Mouse (Mus musculus) G1E (cell line): ENCODE results near the gene Rasl12. TPM values are rescaled to one million over a fixed set of nuclear protein-coding genes. Genes with fewer than 3 reads are reported as not detected.
A peak's percentile ranks its signal among the peaks of the same experiment; 100 is the strongest.

Experiments
- ATAC-seq: 2 replicates; pipeline ENCODE4 v1.8.0; 2016; ENCODE audit warnings: mild to moderate bottlenecking; ENCODE audit not compliant: insufficient number of reproducible peaks, poor library complexity, low FRiP score, severe bottlenecking; ENCODE audit errors: extremely low read depth
- DNase-seq: peaks from one replicate; pipeline ENCODE4 v3.0.0; 2012; ENCODE audit warnings: low spot score
- H3K27me3 ChIP-seq: 2 replicates; pipeline ENCODE4 v1.6.1; 2012; ENCODE audit warnings: mild to moderate bottlenecking, low read length, inconsistent platforms; ENCODE audit not compliant: insufficient read depth
- H3K36me3 ChIP-seq: replicated peaks from 2 replicates; pipeline ENCODE3; 2012; ENCODE audit warnings: mild to moderate bottlenecking, inconsistent platforms
- H3K4me1 ChIP-seq: 2 replicates; pipeline ENCODE4 v1.6.1; 2012; ENCODE audit warnings: low read depth, low read length, inconsistent platforms, mixed read lengths; ENCODE audit not compliant: insufficient read depth
- H3K4me3 ChIP-seq: 2 replicates; pipeline ENCODE4 v1.5.1; 2012; ENCODE audit warnings: low read depth, mild to moderate bottlenecking, inconsistent platforms, low read length, moderate library complexity, mixed read lengths
- H3K9me3 ChIP-seq: replicated peaks from 2 replicates; pipeline ENCODE4 v1.6.1; 2012; ENCODE audit warnings: inconsistent platforms
- CTCF ChIP-seq: IDR thresholded peaks from 2 replicates; pipeline ENCODE4 v1.5.1; 2012; ENCODE audit warnings: low read depth, low read length, inconsistent platforms, mixed read lengths
- GATA1 ChIP-seq: IDR thresholded peaks from 2 replicates; pipeline ENCODE4 v1.6.1; 2012; ENCODE audit warnings: borderline replicate concordance, low read length, inconsistent platforms, mixed read lengths
- GATA2 ChIP-seq: IDR thresholded peaks from 2 replicates; pipeline ENCODE4 v1.6.1; 2012; ENCODE audit warnings: low read depth, low read length, inconsistent platforms, borderline replicate concordance
- POLR2AphosphoS5 ChIP-seq: IDR thresholded peaks from 2 replicates; pipeline ENCODE4 v1.6.1; 2012; ENCODE audit warnings: low read depth, low read length, inconsistent platforms; ENCODE audit not compliant: insufficient replicate concordance
- TAL1 ChIP-seq: conservative IDR thresholded peaks from 2 replicates; pipeline ENCODE4 v1.6.1; 2012; ENCODE audit warnings: low read depth, low read length, inconsistent platforms, mixed read lengths
- polyA plus RNA-seq: library from polyadenylated mRNA; stranded (reverse); fragments of >175 nt; gene quantifications from 2 replicates; pipeline ENCODE4 v1.2.3, GENCODE M21; 2012
- total RNA-seq, 2 experiments: library from RNA; stranded (forward) in 1 of 2; stranded (reverse) in 1 of 2; fragments of 200-1000 nt in 1 of 2; fragments of >200 nt in 1 of 2; fragmentation: Nextera tagmentation in 1 of 2; gene quantifications; 2 replicates each; pipeline ENCODE4 v1.2.3; 2014 to 2017

Gene Rasl12
- total and polyA plus RNA-seq, 3 experiments, result 0.16 TPM; not detected in 2

DNA sequence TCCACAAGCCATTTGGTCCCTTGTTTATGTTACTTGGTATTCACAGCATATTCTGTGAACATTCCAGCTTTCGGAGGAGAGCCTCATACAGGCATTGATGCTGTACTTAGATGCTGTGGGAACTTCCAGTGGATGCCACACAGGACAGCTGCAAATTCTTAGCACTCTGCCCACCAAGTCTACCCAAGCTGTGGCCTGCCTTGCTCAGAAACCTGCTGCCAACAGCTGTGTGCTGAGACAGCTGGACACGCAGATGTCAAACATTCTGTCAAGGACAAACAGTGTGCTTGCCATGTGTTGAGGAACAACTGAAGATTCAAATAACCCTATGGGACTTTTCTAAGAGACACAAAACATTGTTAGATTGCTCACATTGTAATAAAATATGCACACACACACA is 60.7 kb downstream of the Rasl12 start:
- Histone ChIP-seq H3K4me1 (peaks cover 31% of the 10 kb centered on the region), H3K9me3 (no peaks in the 10 kb centered on the region), H3K4me3 (no peak overlapping the region), H3K27me3 (no peaks in the 10 kb centered on the region; the same call in 1 of the 2 replicates), H3K36me3 (peaks cover 7% of the 10 kb centered on the region)
- ATAC-seq (no peak), DNase-seq (no peak)
- TF ChIP-seq CTCF (no peak), TAL1 (no peak), POLR2AphosphoS5 (no peak), GATA1 (no peak), GATA2 (no peak)

GRCm38 (mm10) chr9:65460198-65460597 is 61.9 kb downstream of the Rasl12 start:
- Histone ChIP-seq H3K27me3 (no peaks in the 10 kb centered on the region; the same call in 1 of the 2 replicates), H3K4me3 (no peak overlapping the region), H3K9me3 (no peaks in the 10 kb centered on the region), H3K36me3 (peaks cover 12% of the 10 kb centered on the region), H3K4me1 (peaks cover 34% of the 10 kb centered on the region)
- TF ChIP-seq GATA2 (no peak), GATA1 (no peak), POLR2AphosphoS5 (no peak), CTCF (no peak), TAL1 (no peak)
- ATAC-seq (no peak), DNase-seq (no peak)

DNA sequence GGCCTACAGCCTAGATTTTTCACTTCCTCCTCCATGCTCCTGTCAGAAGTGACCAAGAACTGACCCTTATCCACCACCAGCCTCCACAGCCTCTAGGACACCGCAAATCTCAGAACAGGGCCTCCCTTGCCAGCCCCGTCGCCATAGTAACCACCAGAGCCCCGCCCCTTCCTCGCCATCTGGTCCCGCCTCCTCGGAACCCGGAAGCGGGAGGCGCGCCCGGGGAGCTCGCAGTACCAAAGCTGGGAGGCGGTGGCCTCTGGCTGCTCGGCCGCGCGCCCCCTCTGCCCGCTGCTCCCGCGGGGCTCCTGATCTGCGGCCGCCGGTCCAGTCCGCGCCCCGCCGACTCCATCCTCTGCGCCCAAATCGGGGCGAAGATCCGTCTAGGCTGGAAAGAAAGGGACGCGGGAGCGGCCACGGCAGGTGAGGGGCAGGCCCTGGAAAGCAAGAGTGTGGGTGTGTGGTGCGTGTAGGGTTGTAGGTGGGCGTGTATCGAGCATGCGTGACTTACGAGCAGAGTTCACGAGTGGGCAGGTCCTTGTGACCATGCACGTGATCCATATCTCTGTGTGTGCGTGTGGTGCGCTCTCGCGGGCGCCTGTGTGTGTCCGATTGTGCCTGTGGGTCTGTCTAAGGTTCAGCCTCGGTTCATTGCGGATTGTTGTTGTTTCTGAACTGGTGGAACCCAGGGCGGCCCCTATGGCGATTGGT is 62.6 kb downstream of the Rasl12 start, which contains the start of gene Spg21:
Gene Spg21, plus strand, starts transcription at position 216 of the 711 bp plus-strand sequence.
- peaks cover 34% of the 10 kb centered on the region for H3K4me1 ChIP-seq
- peaks cover 19% of the 10 kb centered on the region for H3K36me3 ChIP-seq
- peak within 1 kb of the TSS; percentile 97 for H3K4me3 ChIP-seq
- ATAC-seq (peak; percentile 75), DNase-seq (peak; percentile 77)
- 0 out of 2 replicates have a peak, but pooled peaks cover 2% of the 10 kb centered on the region for H3K9me3 ChIP-seq
- TF ChIP-seq GATA2 (no peak), CTCF (no peak), TAL1 (no peak), GATA1 (no peak), POLR2AphosphoS5 (no peak)
- H3K27me3 ChIP-seq, result no peaks in the 10 kb centered on the region; the same call in 1 of the 2 replicates

DNA sequence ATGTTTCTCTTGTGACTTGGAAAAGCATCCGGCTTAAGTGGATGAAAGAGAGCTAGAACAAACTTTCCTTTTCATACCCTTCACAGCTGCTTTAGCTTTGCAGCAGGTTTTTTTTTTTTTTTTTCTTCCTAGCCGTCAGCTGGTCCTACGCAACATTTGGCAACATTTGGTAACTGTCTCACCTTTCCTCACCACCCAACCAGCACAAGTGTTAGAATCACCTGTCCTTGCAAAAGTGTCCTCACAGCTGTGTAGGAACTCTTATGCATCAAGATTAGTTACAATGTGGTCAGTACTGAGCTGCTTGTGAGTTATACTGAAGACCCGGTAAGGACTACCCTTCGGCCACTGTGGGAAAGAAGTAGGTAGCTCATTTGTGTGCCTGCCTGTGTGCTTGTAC is 64.2 kb downstream of the Rasl12 start:
- H3K4me3 ChIP-seq, result no peak overlapping the region
- H3K9me3 ChIP-seq, result 0 out of 2 replicates have a peak, but pooled peaks cover 2% of the 10 kb centered on the region
- DNase-seq (no peak), ATAC-seq (no peak)
- peaks cover 30% of the 10 kb centered on the region for H3K36me3 ChIP-seq
- H3K4me1 ChIP-seq, result peaks cover 34% of the 10 kb centered on the region
- TF ChIP-seq POLR2AphosphoS5 (no peak), TAL1 (no peak), GATA2 (no peak), GATA1 (no peak), CTCF (no peak)
- no peaks in the 10 kb centered on the region; the same call in 1 of the 2 replicates for H3K27me3 ChIP-seq

DNA sequence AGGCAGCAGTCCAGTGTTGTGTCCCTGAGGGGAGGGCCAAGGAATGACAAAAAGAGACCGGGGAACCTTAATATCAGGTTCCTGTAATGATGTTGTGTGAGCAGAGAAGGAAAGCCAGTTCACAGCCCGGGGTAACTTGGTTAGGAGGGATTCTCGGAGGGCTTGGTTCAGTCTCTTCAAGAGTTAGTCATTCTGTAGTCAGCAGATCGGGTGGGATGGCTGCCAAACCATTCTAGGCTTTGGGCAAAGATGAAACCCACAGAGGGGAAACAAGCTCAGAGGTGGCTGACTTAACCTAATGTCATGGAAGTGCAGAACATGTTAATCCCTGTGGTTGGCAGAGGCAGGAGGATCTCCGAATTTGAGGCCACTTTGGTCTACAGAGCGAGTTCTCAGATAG is 65.9 kb downstream of the Rasl12 start:
- peaks cover 43% of the 10 kb centered on the region for H3K36me3 ChIP-seq
- 0 out of 2 replicates have a peak, but pooled peaks cover 2% of the 10 kb centered on the region for H3K9me3 ChIP-seq
- no peak overlapping the region for H3K4me3 ChIP-seq
- no peak for TF ChIP-seq TAL1
- no peak for TF ChIP-seq CTCF
- TF ChIP-seq GATA2, result no peak
- ATAC-seq (no peak), DNase-seq (no peak)
- H3K4me1 ChIP-seq, result peaks cover 34% of the 10 kb centered on the region
- H3K27me3 ChIP-seq, result no peaks in the 10 kb centered on the region

Other genes with a start within 250 kb of the Rasl12 start
- 14.8 and 19.5 TPM in 2 replicates for gene Parp16, start 203.2 kb upstream of the Rasl12 start, total RNA-seq (2014; fragmentation: Nextera tagmentation)
- 7.7 and 7.8 TPM in 2 replicates for gene Parp16, start 203.2 kb upstream of the Rasl12 start, total RNA-seq (2017)
- gene Parp16, start 203.2 kb upstream of the Rasl12 start, polyA plus RNA-seq, result 15.9 and 19.4 TPM in 2 replicates
- gene Cilp, start 133.3 kb upstream of the Rasl12 start, total RNA-seq (2014; fragmentation: Nextera tagmentation), result not detected in 2 replicates
- gene Cilp, start 133.3 kb upstream of the Rasl12 start, total RNA-seq (2017), result under 0.01 TPM in 1 of 2 replicates, not detected in the other
- gene Cilp, start 133.3 kb upstream of the Rasl12 start, polyA plus RNA-seq, result not detected in 2 replicates
- gene Clpx, start 104.2 kb upstream of the Rasl12 start, total RNA-seq (2014; fragmentation: Nextera tagmentation), result 34.1 and 41.9 TPM in 2 replicates
- gene Clpx, start 104.2 kb upstream of the Rasl12 start, total RNA-seq (2017), result 59.5 and 64.9 TPM in 2 replicates
- 12.7 and 14.0 TPM in 2 replicates for gene Clpx, start 104.2 kb upstream of the Rasl12 start, polyA plus RNA-seq
- 8.0 and 10.2 TPM in 2 replicates for gene Pdcd7, start 52.4 kb upstream of the Rasl12 start, total RNA-seq (2014; fragmentation: Nextera tagmentation)
- gene Pdcd7, start 52.4 kb upstream of the Rasl12 start, total RNA-seq (2017), result 18.8 and 22.7 TPM in 2 replicates
- 29.9 and 42.8 TPM in 2 replicates for gene Pdcd7, start 52.4 kb upstream of the Rasl12 start, polyA plus RNA-seq
- 1.7 TPM in 1 of 2 replicates, not detected in the other for gene Ubap1l, start 37.5 kb upstream of the Rasl12 start, total RNA-seq (2014; fragmentation: Nextera tagmentation)
- gene Ubap1l, start 37.5 kb upstream of the Rasl12 start, total RNA-seq (2017), result 0.55 TPM in 1 of 2 replicates, not detected in the other
- 0.06 and 0.10 TPM in 2 replicates for gene Ubap1l, start 37.5 kb upstream of the Rasl12 start, polyA plus RNA-seq
- not detected in 2 replicates for gene Kbtbd13, start 6.9 kb upstream of the Rasl12 start, total RNA-seq (2014; fragmentation: Nextera tagmentation)
- gene Kbtbd13, start 6.9 kb upstream of the Rasl12 start, total RNA-seq (2017), result not detected in 2 replicates
- not detected in 2 replicates for gene Kbtbd13, start 6.9 kb upstream of the Rasl12 start, polyA plus RNA-seq
- gene Slc51b, start 24.4 kb downstream of the Rasl12 start, total RNA-seq (2014; fragmentation: Nextera tagmentation), result not detected in 2 replicates
- gene Slc51b, start 24.4 kb downstream of the Rasl12 start, total RNA-seq (2017), result not detected in 2 replicates
- not detected in 2 replicates for gene Slc51b, start 24.4 kb downstream of the Rasl12 start, polyA plus RNA-seq
- 26.2 and 27.9 TPM in 2 replicates for gene Mtfmt, start 37.3 kb downstream of the Rasl12 start, total RNA-seq (2014; fragmentation: Nextera tagmentation)
- gene Mtfmt, start 37.3 kb downstream of the Rasl12 start, total RNA-seq (2017), result 15.3 and 16.0 TPM in 2 replicates
- gene Mtfmt, start 37.3 kb downstream of the Rasl12 start, polyA plus RNA-seq, result 8.3 and 9.0 TPM in 2 replicates
- gene Spg21, start 62.4 kb downstream of the Rasl12 start, total RNA-seq (2014; fragmentation: Nextera tagmentation), result 26.4 and 40.2 TPM in 2 replicates
- 71.6 TPM in 2 replicates for gene Spg21, start 62.4 kb downstream of the Rasl12 start, total RNA-seq (2017)
- 19.7 and 24.0 TPM in 2 replicates for gene Spg21, start 62.4 kb downstream of the Rasl12 start, polyA plus RNA-seq
- not detected in 2 replicates for gene Ankdd1a, start 121.7 kb downstream of the Rasl12 start, total RNA-seq (2014; fragmentation: Nextera tagmentation)
- gene Ankdd1a, start 121.7 kb downstream of the Rasl12 start, total RNA-seq (2017), result 0.06 and 0.22 TPM in 2 replicates
- not detected in 2 replicates for gene Ankdd1a, start 121.7 kb downstream of the Rasl12 start, polyA plus RNA-seq
- 23.0 and 26.9 TPM in 2 replicates for gene Plekho2, start 181.5 kb downstream of the Rasl12 start, total RNA-seq (2014; fragmentation: Nextera tagmentation)
- gene Plekho2, start 181.5 kb downstream of the Rasl12 start, total RNA-seq (2017), result 31.9 and 35.4 TPM in 2 replicates
- 11.5 and 16.8 TPM in 2 replicates for gene Plekho2, start 181.5 kb downstream of the Rasl12 start, polyA plus RNA-seq
- 13.0 and 28.7 TPM in 2 replicates for gene Pif1, start 188.7 kb downstream of the Rasl12 start, total RNA-seq (2014; fragmentation: Nextera tagmentation)
- 9.1 and 10.9 TPM in 2 replicates for gene Pif1, start 188.7 kb downstream of the Rasl12 start, total RNA-seq (2017)
- 6.9 and 7.1 TPM in 2 replicates for gene Pif1, start 188.7 kb downstream of the Rasl12 start, polyA plus RNA-seq
- gene Rbpms2, start 231.1 kb downstream of the Rasl12 start, total RNA-seq (2014; fragmentation: Nextera tagmentation), result not detected in 2 replicates
- 0.33 and 0.81 TPM in 2 replicates for gene Rbpms2, start 231.1 kb downstream of the Rasl12 start, total RNA-seq (2017)
- 0.13 and 0.21 TPM in 2 replicates for gene Rbpms2, start 231.1 kb downstream of the Rasl12 start, polyA plus RNA-seq